Mouse (Mus musculus) thymus, postnatal 14 days (tissue): ENCODE results near the gene Trip13.

ENCODE experiments used
- DNase-seq: peaks from one replicate; pipeline ENCODE4 v3.0.0; 2021

Gene Trip13

GRCm38 (mm10) chr13:73937321-73938176, at the start of gene Trip13, which contains the start of gene Brd9:
Gene Trip13, minus strand, starts transcription at chr13:73937784.
Gene Brd9, plus strand, starts transcription at chr13:73937811.
- DNase-seq = peak; percentile 94

DNA sequence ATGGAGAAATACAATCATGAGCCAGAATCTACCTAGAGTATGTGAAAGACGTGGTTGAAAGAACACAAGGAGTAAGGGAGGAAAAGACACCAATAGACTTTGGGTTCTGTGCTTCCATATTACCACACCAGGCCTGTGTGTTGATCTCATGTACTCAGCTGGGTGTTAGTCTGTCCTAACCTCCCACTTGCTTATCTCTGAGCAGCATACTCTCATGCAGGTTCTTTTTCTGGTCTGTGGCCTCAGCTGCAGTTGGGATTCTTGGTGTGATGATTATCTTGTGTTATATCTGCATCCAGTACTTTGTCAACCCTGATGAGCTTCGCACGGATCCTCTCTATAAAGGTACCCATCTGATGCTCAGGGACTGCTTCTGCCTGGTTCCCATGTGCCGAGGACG, 39.4 kb upstream of the Trip13 start:
- DNase-seq = no peak

DNA sequence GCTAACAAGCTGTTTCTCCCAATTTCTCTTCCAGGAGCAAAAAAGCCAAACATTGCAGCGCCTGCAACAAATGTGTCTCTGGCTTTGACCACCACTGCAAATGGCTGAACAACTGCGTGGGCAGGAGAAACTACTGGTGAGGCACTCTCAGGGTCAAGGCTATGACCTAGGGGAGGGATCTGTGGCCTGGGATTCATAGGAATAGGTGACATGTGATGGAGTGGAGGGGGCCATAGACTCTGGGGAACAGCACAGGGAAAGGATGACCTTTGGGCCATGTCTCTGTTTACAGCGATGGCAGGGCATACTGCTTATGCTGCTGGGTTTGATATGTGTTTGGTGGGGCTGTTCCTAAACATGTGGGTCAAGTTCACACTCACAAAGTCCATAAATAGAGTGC, 36.9 kb upstream of the Trip13 start:
- no peak for DNase-seq

DNA sequence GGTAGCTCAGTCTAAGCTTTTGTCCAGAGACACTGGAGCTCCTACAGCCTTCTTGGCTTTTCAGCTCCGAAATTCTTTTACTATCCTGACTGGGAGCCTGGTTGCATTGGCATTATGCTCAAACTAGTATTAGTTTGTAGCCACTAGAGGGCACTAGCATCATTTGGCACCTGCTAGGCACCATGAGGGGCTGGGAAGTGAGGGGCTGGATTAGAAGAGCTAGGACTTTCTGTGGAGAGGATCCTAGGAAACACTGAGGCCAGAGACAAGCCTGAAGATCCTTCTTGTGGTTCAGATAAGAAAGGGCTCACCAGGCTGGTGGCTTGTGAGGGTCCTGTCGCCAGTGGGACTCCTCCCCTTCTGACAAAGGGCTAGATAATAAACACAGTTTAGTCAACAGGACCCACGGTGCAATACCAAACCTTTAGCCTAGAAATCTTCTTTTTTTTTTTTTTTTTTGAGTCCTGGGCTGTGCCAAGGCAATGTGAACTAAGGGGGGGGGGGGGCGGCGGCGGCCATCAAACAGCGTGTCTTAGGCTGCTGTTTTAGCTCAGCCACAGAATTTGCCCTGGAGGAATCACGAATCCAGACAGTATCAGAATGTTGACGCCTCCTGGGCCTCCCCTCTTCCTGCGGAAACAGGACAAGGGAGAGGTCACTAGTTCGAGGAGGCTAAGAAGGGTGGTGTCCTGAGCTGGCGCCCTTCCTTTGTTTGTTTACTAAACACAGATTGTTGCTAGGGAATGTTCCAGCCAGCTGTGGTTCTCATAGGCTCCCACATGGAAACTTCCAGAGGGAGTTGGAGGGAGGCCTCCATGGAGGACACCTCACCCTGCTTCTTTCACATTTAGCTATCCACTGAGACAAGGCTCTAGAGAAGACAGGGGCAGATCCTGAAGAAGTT, 33.2 kb upstream of the Trip13 start:
- peak; percentile 41 for DNase-seq

GRCm38 (mm10) chr13:73963551-73963950, 26.0 kb upstream of the Trip13 start, which contains the start of gene Zdhhc11:
Gene Zdhhc11, plus strand, starts transcription at chr13:73963851.
- no peak for DNase-seq

GRCm38 (mm10) chr13:73961177-73961576, 23.6 kb upstream of the Trip13 start:
- no peak for DNase-seq

GRCm38 (mm10) chr13:73960117-73960652, 22.6 kb upstream of the Trip13 start:
- no peak for DNase-seq

DNA sequence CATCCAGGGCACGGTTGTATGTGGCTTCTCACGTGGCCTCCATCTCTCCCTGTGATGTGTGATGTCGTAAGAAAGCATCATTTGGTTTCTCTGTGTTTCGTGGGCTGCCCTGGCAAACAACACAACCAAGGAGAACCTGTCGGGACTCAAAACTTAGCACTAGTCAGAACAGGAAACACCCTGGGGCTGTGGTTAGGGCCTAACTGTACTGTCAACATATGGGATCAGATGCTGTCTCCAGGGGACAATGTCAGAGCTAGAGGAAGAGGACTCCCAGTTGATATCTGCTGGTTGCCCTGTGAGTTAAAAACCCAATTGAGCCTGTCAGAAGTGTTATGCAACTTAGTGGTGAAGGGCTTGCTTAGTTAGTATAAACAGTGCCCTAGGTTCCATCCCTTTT, 17.9 kb upstream of the Trip13 start:
- DNase-seq = no peak

DNA sequence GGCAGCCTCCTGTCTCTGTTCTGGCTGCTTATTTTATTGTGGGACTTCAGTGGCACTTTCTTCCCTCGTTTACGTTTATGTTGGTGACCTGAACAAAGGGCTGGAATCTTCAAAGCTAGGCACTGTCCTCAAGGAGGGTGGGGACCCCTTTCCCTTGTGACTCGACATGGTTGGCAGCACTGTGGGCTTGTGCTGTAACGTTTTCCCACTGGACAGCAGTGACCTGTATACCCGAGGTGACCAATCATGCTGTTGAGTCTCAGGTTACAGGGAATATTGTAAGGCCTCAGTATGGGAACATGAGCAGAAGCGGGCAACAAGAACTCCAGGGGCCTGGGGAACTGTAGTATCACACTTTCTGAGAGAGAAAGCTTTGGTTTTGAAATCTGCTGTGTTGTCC, 17.1 kb upstream of the Trip13 start:
- DNase-seq = no peak

DNA sequence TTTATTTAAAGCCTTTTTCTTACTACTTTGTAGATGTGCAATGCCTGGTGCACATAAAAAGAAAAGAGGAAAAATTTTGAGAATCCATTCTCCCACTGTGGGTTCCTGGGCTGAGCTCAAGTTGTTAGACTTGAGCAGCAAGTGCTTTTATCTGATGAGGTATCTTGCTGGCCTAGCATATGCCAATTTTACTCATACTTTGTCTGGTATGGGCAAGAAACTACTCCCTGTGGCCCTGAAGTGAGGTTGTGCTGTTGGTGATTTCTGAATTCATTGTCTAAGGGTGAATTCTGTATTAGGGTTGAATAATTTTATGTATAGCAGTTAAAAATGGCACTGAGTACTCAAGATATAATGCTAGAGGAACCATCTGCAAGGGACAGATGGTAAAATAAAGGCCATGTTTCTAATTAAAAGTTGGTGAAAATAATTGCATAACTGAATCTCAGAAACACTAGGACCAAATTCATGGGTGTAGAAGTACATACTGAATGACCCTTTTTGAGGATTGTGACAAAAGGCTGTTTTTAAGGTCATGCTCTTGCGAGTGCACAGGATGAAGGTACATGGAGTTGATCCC, 16.1 kb upstream of the Trip13 start:
- DNase-seq = no peak

DNA sequence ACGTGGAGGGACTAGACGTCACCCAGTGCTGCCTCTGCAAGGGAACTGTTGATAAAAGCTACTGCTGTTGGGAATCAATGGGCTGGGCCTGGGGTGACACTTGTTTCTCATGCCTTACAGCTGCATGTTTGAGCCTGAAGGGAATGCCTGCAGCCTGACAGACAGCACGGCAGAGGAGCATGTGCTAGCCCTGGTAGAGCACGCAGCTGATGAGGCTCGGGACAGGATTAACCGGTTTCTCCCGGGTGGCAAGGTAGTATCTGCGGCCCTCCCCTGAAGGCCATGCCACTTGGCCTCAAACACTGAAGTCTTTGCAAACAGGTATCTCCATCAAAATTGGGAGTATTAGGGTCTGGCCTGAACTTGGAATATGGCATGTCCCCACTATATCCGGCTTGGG, 7.0 kb upstream of the Trip13 start:
- DNase-seq = no peak

GRCm38 (mm10) chr13:73939101-73939500, 1.5 kb upstream of the Trip13 start:
- no peak for DNase-seq

DNA sequence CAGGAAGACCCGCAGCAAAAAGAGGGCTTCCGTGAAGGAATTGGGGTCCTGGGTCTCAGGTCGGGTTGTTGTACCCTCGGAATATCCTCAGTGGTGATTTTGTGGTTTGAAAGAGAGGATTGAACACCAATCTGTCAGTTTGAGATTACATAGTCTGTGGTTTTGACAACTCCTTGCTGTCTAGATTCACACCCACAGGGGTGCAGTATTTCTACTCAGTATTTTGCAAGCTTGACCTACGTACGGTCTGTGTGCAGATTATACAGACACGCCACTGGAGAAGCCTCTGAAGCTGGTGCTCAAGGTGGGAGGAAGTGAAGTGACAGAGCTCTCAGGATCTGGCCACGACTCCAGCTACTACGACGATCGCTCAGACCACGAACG, 585 bp upstream of the Trip13 start:
- DNase-seq = no peak

GRCm38 (mm10) chr13:73936938-73937320, 655 bp downstream of the Trip13 start:
- no peak for DNase-seq

DNA sequence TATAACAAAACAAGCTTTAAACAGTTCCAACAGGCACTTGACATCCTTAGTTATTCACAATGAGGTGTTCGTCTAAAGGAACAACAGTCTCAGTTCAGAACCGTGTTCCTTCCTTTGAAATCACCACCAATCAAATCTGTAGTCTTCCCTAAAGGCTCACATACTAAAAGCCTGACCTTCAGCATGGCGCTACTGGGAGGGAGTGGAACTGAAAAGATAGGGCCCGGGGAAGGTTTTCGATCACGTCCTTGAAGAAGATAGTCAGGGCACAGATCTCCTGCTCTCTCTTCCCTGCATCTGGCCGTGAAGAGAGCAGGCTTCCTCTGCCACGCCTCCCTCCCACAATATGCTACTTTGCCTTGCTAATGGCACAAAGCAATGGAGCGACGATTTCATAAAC, 5.4 kb downstream of the Trip13 start:
- DNase-seq = no peak

- no peak for DNase-seq
Measured at GRCm38 (mm10) chr13:73913066-73913465, 24.5 kb downstream of the Trip13 start.

DNA sequence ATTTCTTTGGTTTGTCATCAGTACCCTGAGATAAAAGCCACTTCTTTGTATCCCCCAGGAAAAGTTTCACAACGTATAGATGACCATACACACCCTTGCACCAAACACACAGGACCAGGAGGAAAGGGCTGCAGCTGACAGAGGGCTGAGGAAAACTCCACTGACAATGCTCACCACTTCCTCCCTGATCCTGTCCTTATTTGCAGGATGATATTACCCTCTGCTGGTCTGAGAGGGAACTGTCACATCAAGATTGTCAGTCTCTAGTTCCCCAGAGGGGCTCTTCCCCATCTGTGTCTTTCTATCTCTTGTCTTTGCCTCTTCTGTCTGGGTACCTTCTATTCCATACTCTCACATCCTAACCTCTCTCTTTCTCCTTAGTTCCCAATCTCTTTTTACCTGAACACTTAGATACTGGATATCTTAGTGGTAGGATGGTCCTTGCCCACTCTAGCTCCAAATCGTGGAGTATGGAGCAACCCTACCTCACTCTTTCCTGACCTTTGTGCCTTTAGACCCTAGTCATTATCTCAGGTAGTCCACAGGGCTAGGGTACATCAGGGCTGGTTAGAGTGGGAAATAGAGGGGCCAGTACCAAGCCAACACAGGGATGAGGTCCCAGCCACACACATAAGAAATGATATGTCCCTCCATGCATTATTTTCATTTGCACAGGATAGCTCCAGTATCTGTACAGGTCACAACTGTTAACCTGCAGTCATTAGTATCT, 29.7 kb downstream of the Trip13 start:
- DNase-seq = peak; percentile 60

GRCm38 (mm10) chr13:73907136-73907535, 30.4 kb downstream of the Trip13 start:
- DNase-seq = no peak

DNA sequence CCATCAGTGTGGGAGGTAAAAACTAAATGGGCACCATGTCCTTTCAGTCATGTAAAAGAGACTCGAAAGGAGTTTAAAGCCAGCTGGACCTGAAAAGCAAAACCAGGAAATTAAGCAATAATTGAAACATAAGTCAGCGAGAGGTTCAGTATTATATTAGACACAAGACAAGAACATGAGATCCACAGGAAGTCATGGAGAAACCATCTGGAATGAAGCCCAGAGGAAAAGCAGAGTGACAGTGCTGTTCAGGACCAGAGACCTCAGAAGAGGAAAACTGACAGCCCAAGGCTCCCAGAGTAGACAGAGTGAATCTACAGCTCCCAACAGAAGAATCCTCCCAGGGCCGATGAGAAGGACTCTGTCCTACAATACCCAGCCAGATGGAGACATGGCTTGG, 40.0 kb downstream of the Trip13 start:
- DNase-seq = no peak

- DNase-seq = no peak
Measured at GRCm38 (mm10) chr13:73892493-73893178, 44.9 kb downstream of the Trip13 start.

DNA sequence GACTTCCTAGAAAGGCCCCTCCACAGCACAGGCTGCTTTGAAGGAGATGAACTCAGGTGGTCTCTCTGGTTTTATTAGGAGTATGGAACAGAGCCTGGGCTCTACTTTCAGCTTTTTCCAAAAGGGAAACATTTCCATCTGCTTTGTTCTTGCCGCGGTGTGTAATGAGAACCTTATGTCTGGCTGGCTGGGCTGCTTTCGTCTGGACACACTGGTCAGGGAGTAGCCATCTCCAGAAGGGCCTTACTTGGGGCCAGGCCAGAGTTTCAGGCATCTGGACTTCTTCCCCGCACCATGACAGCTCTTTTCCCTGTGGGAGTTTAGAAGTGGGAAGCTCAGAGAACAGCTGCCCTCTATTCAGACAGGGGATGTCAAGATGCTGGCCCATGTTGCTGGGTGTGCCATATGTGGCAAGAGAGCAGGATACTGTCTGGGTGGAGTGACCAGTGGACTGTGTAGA, 50.1 kb downstream of the Trip13 start:
- DNase-seq = no peak

DNA sequence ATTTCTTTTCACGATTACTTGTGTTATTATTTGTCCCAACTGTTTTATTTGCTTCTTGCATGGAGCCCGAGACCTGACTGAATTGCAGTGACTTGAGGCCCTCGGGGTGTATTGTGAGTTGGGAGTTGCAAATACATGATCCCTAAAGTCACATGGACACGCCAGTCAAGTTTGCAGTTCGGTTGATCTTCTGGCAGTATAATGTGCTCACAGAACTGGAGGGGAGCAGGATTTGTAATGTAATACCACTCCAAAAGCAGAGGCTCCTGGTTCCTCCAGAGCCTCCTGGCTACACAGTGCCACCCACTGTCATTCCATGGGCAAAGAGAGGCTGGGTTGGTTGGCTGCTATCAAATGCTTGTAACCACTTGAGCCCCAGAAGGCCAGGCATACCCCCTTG, 51.0 kb downstream of the Trip13 start:
- no peak for DNase-seq
